Mouse (Mus musculus) kidney, adult 2 months (tissue): ENCODE measurements around the gene Foxn3. TPM values are rescaled to one million over a fixed set of nuclear protein-coding genes. Genes with fewer than 3 reads are reported as not detected.
A peak's percentile ranks its signal among the peaks of the same experiment; 100 is the strongest.

Experiments
- DNase-seq: peaks from one replicate; pipeline ENCODE4 v3.0.0; 2021
- H3K27ac ChIP-seq: fragments of 200-500 bp; 2 replicates; pipeline ENCODE4 v1.5.1; 2012; ENCODE audit warnings: low read depth, low read length, control low read depth, inconsistent platforms; ENCODE audit not compliant: insufficient read depth
- H3K27me3 ChIP-seq: fragments of 200-500 bp; replicated peaks from 2 replicates; pipeline ENCODE4 v1.6.1; 2012; ENCODE audit warnings: mild to moderate bottlenecking, moderate library complexity, low read length, inconsistent platforms; ENCODE audit not compliant: control insufficient read depth, insufficient read depth
- H3K36me3 ChIP-seq: fragments of 200-500 bp; 2 replicates; pipeline ENCODE4 v1.6.1; 2012; ENCODE audit warnings: mild to moderate bottlenecking, moderate library complexity, low read length, inconsistent platforms; ENCODE audit not compliant: control insufficient read depth, insufficient read depth
- H3K4me1 ChIP-seq: fragments of 200-500 bp; 2 replicates; pipeline ENCODE4 v1.6.1; 2011; ENCODE audit warnings: low read length; ENCODE audit not compliant: control insufficient read depth, insufficient read depth
- H3K4me3 ChIP-seq: fragments of 200-500 bp; 2 replicates; pipeline ENCODE4 v1.5.1; 2011; ENCODE audit warnings: mild to moderate bottlenecking, low read depth, low read length, control low read depth; ENCODE audit not compliant: insufficient read depth
- CTCF ChIP-seq: fragments of 200-500 bp; conservative IDR thresholded peaks from 2 replicates; pipeline ENCODE4 v1.5.1; 2011; ENCODE audit warnings: low read depth, mild to moderate bottlenecking, control low read depth, low read length, moderate library complexity, mixed read lengths; ENCODE audit not compliant: insufficient read depth, insufficient read length
- POLR2A ChIP-seq: fragments of 200-500 bp; IDR thresholded peaks from one replicate; pipeline ENCODE4 v1.6.1; 2011; ENCODE audit warnings: low read depth, low read length, control low read depth
- WGBS: fragments of 180-500 bp; shearing (Covaris S2); methylation state at CpG from one replicate; pipeline ENCODE4 v1.1.7; 2018; 5-methylcytosine and 5-hydroxymethylcytosine counted together
- polyA plus RNA-seq: library from polyadenylated mRNA; depleted of rRNA; stranded (reverse); fragments of >200 nt; gene quantifications from 2 replicates; pipeline ENCODE4 v1.2.3, GENCODE M21; 2012

Foxn3 gene
- polyA plus RNA-seq, 1 experiment: 28.0 TPM

GRCm38 (mm10) chr12:99375426-99375825 lies 188.0 kb downstream of the Foxn3 start:
- no peaks in the 10 kb centered on the region for H3K36me3 ChIP-seq

GRCm38 (mm10) chr12:99374099-99374600 lies 189.2 kb downstream of the Foxn3 start:
- H3K4me3 ChIP-seq: no peak overlapping the region
- peak; percentile 93 for DNase-seq
- H3K4me1 ChIP-seq: peaks cover 57% of the 10 kb centered on the region
- no peaks in the 10 kb centered on the region for H3K27me3 ChIP-seq
- H3K27ac ChIP-seq: no peak overlapping the region
- H3K36me3 ChIP-seq: no peaks in the 10 kb centered on the region
- 45% methylated on average over 12 of the region's 12 CpGs for WGBS
- TF ChIP-seq CTCF: no peak
- no peak for TF ChIP-seq POLR2A

More at GRCm38 (mm10) chr12:99375426-99375825, 188.0 kb downstream of the Foxn3 start:
- DNase-seq: no peak
- H3K27ac ChIP-seq: no peak overlapping the region
- no peak for TF ChIP-seq CTCF
- no peak for TF ChIP-seq POLR2A
- H3K4me1 ChIP-seq: peaks cover 47% of the 10 kb centered on the region
- no peak overlapping the region for H3K4me3 ChIP-seq
- H3K27me3 ChIP-seq: no peaks in the 10 kb centered on the region
- 78% methylated on average over 6 of the region's 6 CpGs for WGBS

GRCm38 (mm10) chr12:99373584-99373983 lies 189.8 kb downstream of the Foxn3 start:
- H3K36me3 ChIP-seq: no peaks in the 10 kb centered on the region
- H3K27ac ChIP-seq: no peak overlapping the region
- H3K4me1 ChIP-seq: peaks cover 52% of the 10 kb centered on the region
- WGBS: 84% methylated on average over 4 of the region's 4 CpGs
- H3K27me3 ChIP-seq: no peaks in the 10 kb centered on the region
- H3K4me3 ChIP-seq: no peak overlapping the region
- no peak for DNase-seq
- no peak for TF ChIP-seq CTCF
- TF ChIP-seq POLR2A: no peak

GRCm38 (mm10) chr12:99371500-99371899 lies 191.9 kb downstream of the Foxn3 start:
- no peak overlapping the region for H3K4me3 ChIP-seq
- H3K27me3 ChIP-seq: no peaks in the 10 kb centered on the region
- H3K36me3 ChIP-seq: no peaks in the 10 kb centered on the region
- peaks cover 47% of the 10 kb centered on the region for H3K4me1 ChIP-seq
- no peak overlapping the region for H3K27ac ChIP-seq
- WGBS: 27% methylated on average over 5 of the region's 5 CpGs
- peak; percentile 76 for DNase-seq
- TF ChIP-seq CTCF (no peak), POLR2A (no peak)

- DNase-seq: no peak
- no peak for TF ChIP-seq POLR2A
- Histone ChIP-seq H3K36me3 (no peaks in the 10 kb centered on the region), H3K4me3 (no peak overlapping the region), H3K27ac (no peak overlapping the region), H3K27me3 (no peaks in the 10 kb centered on the region), H3K4me1 (peaks cover 35% of the 10 kb centered on the region)
- 95% methylated on average over 10 of the region's 10 CpGs for WGBS
These were observed 195.1 kb downstream of the Foxn3 start for GRCm38 (mm10) chr12:99368251-99368650.

GRCm38 (mm10) chr12:99365999-99366398 lies 197.4 kb downstream of the Foxn3 start:
- 62% methylated on average over 9 of the region's 9 CpGs for WGBS
- Histone ChIP-seq H3K4me3 (no peak overlapping the region), H3K27ac (no peak overlapping the region; the same call in 1 of the 2 replicates), H3K27me3 (no peaks in the 10 kb centered on the region), H3K4me1 (peaks cover 40% of the 10 kb centered on the region), H3K36me3 (no peaks in the 10 kb centered on the region)
- DNase-seq: peak; percentile 86
- TF ChIP-seq POLR2A (no peak), CTCF (no peak)

GRCm38 (mm10) chr12:99364201-99364600 lies 199.2 kb downstream of the Foxn3 start:
- H3K4me1 ChIP-seq: peaks cover 24% of the 10 kb centered on the region
- no peaks in the 10 kb centered on the region for H3K27me3 ChIP-seq
- 84% methylated on average over 6 of the region's 6 CpGs for WGBS
- H3K36me3 ChIP-seq: no peaks in the 10 kb centered on the region
- TF ChIP-seq POLR2A (no peak), CTCF (no peak)
- H3K4me3 ChIP-seq: no peak overlapping the region
- DNase-seq: no peak
- no peak overlapping the region for H3K27ac ChIP-seq

GRCm38 (mm10) chr12:99363024-99363423 lies 200.4 kb downstream of the Foxn3 start:
- no peak for DNase-seq
- peaks cover 21% of the 10 kb centered on the region for H3K4me1 ChIP-seq
- no peak for TF ChIP-seq POLR2A
- no peak for TF ChIP-seq CTCF
- H3K27ac ChIP-seq: no peak overlapping the region
- H3K36me3 ChIP-seq: no peaks in the 10 kb centered on the region
- H3K4me3 ChIP-seq: no peak overlapping the region
- no peaks in the 10 kb centered on the region for H3K27me3 ChIP-seq
- 72% methylated on average over 6 of the region's 6 CpGs for WGBS
